Mouse (Mus musculus): ENCODE measurements around the gene Hist1h2ag.

DNA sequence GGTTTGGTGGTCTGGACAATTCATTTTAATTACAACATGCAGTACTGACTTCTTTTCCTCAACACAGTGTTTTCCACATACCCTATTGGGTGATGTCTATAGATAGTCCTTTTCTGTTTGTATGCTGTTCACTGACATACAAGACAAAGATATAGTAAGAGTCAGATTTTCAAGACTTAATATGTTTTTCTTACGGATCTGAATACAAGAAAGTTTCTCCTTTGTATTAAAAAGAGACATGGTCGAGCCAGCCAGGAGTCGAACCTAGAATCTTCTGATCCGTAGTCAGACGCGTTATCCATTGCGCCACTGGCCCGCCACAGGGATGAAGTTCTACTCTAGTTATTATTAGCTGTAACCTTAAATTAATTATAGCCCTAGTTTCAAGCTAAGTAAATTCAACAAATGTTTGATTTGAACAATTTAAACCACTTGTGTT is 21.8 kb downstream of the Hist1h2ag start:
- TF ChIP-seq CTCF (IDR thresholded peaks at IDR 0.05; ENCODE audit: low read depth, low read length) (no peak), TAL1 (conservative IDR thresholded peaks at IDR 0.05; ENCODE audit: low read depth, low read length) (no peak), POLR2AphosphoS5 (IDR thresholded peaks at IDR 0.05; ENCODE audit: insufficient replicate concordance, low read depth, low read length) (no peak), GATA1 (IDR thresholded peaks at IDR 0.05; ENCODE audit: borderline replicate concordance, low read length) (no peak), GATA2 (IDR thresholded peaks at IDR 0.05; ENCODE audit: borderline replicate concordance, low read depth, low read length) (no peak)

Measured in G1E (cell line).